Mouse (Mus musculus): ENCODE data around the gene Surf1. TPM values are rescaled to one million over a fixed set of nuclear protein-coding genes. Genes with fewer than 3 reads are reported as not detected.
"Not testable (repeated sequence)": the region's sequence is repeated elsewhere in the genome, so short reads cannot be mapped to it uniquely, and the experiment has no call there.

Surf1 gene
- total RNA-seq, 2 experiments from 2014 or later: 33.3 to 37.6 TPM

DNA sequence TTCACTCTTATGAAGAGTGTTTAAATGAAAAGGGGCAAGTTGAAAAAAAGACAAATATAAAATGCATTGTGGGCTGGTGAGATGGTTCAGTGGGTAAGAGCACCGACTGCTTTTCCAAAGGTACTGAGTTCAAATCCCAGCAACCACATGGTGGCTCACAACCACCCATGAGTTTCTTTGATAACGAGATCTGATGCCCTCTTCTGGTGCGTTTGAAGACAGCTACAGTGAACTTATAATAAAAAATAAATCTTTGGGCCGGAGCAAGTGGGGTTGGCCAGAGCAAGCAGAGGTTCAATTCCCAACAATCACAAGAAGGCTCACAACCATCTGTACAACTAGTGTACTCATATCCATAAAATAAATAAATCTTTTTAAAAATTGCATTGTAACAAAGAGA lies 20.4 kb downstream of the Surf1 start:
- DNase-seq: no peak

DNA sequence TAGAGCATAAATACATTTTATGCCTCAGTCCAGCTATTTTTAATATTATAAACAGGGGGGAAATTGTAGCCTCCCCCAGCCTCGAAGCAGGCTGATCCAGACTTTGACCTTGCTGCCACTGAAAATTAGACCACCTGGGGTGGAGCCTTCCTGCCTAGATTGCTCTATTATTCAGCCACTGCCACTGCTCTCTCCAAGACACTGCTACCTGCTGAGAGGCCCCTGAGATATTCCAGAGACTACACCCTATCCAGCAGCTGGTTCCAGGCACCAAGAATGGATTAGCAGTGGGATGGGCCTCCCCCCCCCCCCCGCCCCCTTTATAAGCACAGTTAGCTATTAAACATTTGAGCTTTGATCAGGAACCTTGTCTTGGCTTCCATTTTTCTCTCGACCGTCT lies 30.2 kb downstream of the Surf1 start:
- DNase-seq: not testable (repeated sequence)

DNA sequence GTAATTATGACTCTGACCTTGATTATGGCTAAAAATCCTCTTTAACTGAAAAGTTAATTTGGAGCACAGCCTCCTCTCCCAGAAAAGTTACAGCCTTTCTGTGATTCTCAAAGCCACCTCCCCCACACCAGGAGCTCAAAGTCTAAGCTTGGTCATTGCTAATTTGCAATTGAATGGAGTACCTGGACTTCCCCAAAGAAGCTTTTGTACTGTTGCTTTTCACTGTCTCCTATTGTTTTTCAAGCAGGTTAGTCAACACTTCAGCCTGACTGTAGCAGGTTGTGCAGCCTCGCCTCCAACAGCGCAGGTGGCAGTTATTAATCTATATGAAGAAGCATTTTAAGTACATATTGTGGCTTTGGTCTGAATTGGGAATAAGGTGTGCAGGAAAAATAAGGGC lies 30.8 kb downstream of the Surf1 start:
- not testable (repeated sequence) for DNase-seq

DNA sequence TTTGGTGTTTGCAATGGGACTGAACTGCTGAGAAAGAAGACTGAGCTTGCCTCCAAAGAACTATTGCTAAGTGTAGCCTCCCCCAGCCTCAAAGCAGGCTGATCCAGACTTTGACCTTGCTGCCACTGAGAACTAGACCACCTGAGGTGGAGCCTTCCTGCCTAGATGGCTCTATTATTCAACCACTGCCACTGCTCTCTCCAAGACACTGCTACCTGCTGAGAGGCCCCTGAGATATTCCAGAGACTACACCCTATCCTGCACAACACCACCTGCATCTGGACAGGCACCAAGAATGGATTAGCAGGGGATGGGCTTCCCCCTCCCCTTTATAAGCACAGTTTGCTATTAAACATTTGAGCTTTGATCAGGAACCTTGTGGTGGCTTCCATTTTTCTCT lies 37.8 kb downstream of the Surf1 start:
- DNase-seq: no peak

DNA sequence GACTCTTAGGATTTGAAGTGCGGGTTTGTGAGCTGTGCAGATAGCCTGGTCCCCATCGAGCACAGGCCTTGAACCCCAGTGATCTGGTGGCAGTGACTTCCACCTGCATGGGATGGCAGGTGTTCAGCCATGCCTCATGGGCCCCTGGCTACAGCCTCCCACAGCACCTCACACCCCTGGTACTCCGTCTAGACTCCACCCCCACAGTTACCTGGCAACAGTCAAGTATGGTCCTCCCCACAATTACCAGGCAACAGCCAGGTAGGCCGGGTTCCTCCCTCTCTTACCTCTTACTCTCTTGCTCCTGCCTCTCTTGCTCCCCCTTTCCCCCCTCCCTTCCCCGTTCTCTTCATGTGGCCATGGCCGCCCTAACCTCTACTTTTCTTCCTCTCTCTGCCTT lies 45.7 kb downstream of the Surf1 start:
- DNase-seq: no peak

DNA sequence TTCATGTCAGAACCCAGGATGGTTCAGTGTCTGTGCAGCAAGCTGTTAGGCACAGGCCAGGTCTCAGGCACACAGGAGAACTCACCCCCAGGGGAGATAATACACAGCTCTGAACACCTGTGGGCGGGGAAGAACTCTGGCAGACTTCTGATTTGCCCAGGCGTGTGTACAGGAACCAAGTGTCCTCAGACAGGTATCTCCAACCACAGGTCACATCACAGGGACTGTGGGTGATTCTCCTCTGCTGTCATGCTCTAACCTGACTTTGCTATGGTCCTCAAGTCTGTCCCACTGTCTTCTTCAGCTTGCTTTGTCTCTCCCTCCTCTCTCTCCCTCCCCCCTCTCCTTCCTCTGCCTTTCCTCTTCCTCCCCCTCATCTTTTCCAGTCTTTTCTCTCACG lies 51.5 kb downstream of the Surf1 start, which contains the start of gene Abo:
Abo (minus strand) TSS at position 101 of the 400 bp plus-strand sequence.
- DNase-seq: no peak

Other genes starting within 250 kb of the Surf1 start
- gene Lcn4, start 245.2 kb downstream of the Surf1 start, total RNA-seq (2021): not detected
- not detected for gene Abo, start 51.6 kb downstream of the Surf1 start, total RNA-seq (2021)
- 10 to 100 TPM; 12.9 to 14.7 TPM for gene Surf6, start 13.7 kb downstream of the Surf1 start, total RNA-seq (2021)
- 10 to 100 TPM; 21.9 to 22.8 TPM for gene Med22, start 5.9 kb downstream of the Surf1 start, total RNA-seq (2021)
- 100 to 1,000 TPM; 415 to 419 TPM for gene Rpl7a, start 5.8 kb downstream of the Surf1 start, total RNA-seq (2021)
- 10 to 100 TPM; 14.0 to 15.4 TPM for gene Surf2, start 163 bp downstream of the Surf1 start, total RNA-seq (2021)
- gene Surf4, start 17.4 kb upstream of the Surf1 start, total RNA-seq (2021): 10 to 100 TPM; 93.2 to 99.4 TPM
- gene Stkld1, start 17.5 kb upstream of the Surf1 start, total RNA-seq (2021): not detected
- gene Rexo4, start 47.9 kb upstream of the Surf1 start, total RNA-seq (2021): 10 to 100 TPM; 14.4 to 22.5 TPM
- gene Adamts13, start 56.9 kb upstream of the Surf1 start, total RNA-seq (2021): not detected
- gene Cacfd1, start 93.4 kb upstream of the Surf1 start, total RNA-seq (2021): 10 to 100 TPM; 24.0 to 26.2 TPM
- gene Slc2a6, start 111.5 kb upstream of the Surf1 start, total RNA-seq (2021): under 1 TPM; 0.16 to 0.27 TPM
- gene Mymk, start 155.6 kb upstream of the Surf1 start, total RNA-seq (2021): 10 to 100 TPM; 51.6 to 58.5 TPM
- 1 to 10 TPM; 3.1 to 4.8 TPM for gene Adamtsl2, start 162.8 kb upstream of the Surf1 start, total RNA-seq (2021)
- under 1 TPM; 0.33 to 0.36 TPM for gene Fam163b, start 226.0 kb upstream of the Surf1 start, total RNA-seq (2021)
- gene Dbh, start 248.7 kb upstream of the Surf1 start, total RNA-seq (2021): under 1 TPM; 0.14 to 0.23 TPM

All from gastrocnemius, postnatal 10 days (tissue).